In the genomic region with DNA sequence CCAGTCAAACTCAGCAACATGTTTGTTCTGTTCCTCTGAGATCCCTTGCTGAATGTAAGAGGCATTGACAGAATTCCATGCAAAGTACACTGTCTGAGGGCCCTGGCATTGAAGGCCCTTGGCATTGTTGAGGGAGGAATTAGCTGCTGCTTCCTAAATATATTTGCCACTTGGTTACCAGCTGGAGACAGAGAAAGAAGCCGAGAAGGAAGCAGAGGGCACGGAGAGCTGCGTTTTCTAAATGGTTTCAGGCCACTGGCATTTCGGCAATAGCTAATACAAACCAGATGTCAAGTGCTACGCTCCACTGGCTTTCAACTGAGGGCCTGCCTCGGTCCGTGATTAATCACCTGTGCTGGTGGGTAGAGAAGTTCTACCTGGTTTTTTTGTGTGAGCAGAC, we compare ENCODE assay signal across 8 mouse cellular contexts.
DNase-seq lines count a peak whose midpoint lies in the region; ATAC-seq and TF ChIP-seq lines count a peak whose summit lies in the region.

No protein-coding gene starts in this region.

- 7% methylated on average over 7 of the region's 7 CpGs for WGBS in embryonic facial prominence, embryonic 13.5 days
- WGBS in hindbrain, postnatal 0 days: 10% methylated on average over 7 of the region's 7 CpGs
- 2% methylated on average over 7 of the region's 7 CpGs for WGBS in limb, embryonic 14.5 days

- no peaks in the 10 kb centered on the region for H3K9me3 ChIP-seq in embryonic facial prominence, embryonic 13.5 days
- H3K9me3 ChIP-seq in hindbrain, postnatal 0 days (ENCODE audit: low read length): no peaks in the 10 kb centered on the region
- H3K9me3 ChIP-seq in limb, embryonic 14.5 days (ENCODE audit: control insufficient read depth, low read length): no peaks in the 10 kb centered on the region

- H3K4me1 ChIP-seq in embryonic facial prominence, embryonic 13.5 days: peaks cover 38% of the 10 kb centered on the region
- peaks cover 14% of the 10 kb centered on the region for H3K4me1 ChIP-seq in hindbrain, postnatal 0 days (ENCODE audit: insufficient read depth, low read length)
- peaks cover 31% of the 10 kb centered on the region for H3K4me1 ChIP-seq in limb, embryonic 14.5 days (ENCODE audit: control insufficient read depth, insufficient read depth, low read length)

- H3K27ac ChIP-seq in embryonic facial prominence, embryonic 13.5 days: peak overlapping the region; percentile 71
- no peak overlapping the region for H3K27ac ChIP-seq in hindbrain, postnatal 0 days
- 0 out of 2 replicates have a peak overlapping the region, but pooled peaks have one; percentile 40 for H3K27ac ChIP-seq in limb, embryonic 14.5 days (replicated peaks; ENCODE audit: low read depth, low read length)

- peak overlapping the region; percentile 55 for H3K4me2 ChIP-seq in embryonic facial prominence, embryonic 13.5 days
- peak overlapping the region; percentile 40 for H3K4me2 ChIP-seq in hindbrain, postnatal 0 days (ENCODE audit: low read depth, low read length)
- peak overlapping the region; percentile 31 for H3K4me2 ChIP-seq in limb, embryonic 14.5 days (replicated peaks; ENCODE audit: low read depth, low read length, severe bottlenecking)

- 0 out of 2 replicates have a peak, but pooled peaks have one; percentile 15 for ATAC-seq in embryonic facial prominence, embryonic 13.5 days (ENCODE audit: insufficient number of reproducible peaks, insufficient read depth, low FRiP score, low TSS enrichment, low read depth)
- ATAC-seq in hindbrain, postnatal 0 days: peak; percentile 51; the same call in 1 of the 2 replicates
- ATAC-seq in limb, embryonic 14.5 days (ENCODE audit: low FRiP score, low read depth): no peak

- DNase-seq in A20 (ENCODE audit: low read depth, low spot score): peak; percentile 72
- peak; percentile 15 for DNase-seq in hindbrain, postnatal 0 days (ENCODE audit: low spot score)
- DNase-seq in limb, embryonic 14.5 days (ENCODE audit: low spot score): peak; percentile 43
- DNase-seq in left cerebral cortex, adult 9 months (ENCODE audit: low spot score in 2 of 2): no peak
- no peak for DNase-seq in yolk sac, embryonic 10.5 days (ENCODE audit: low spot score)
- no peak for DNase-seq in adrenal gland, adult 18-20 months (ENCODE audit: low spot score in 2 of 2)
- DNase-seq in gastrocnemius, postnatal 10 days: no peak

- 0 out of 2 replicates have a peak overlapping the region, but pooled peaks have one; percentile 15 for H3K4me3 ChIP-seq in embryonic facial prominence, embryonic 13.5 days
- no peak overlapping the region for H3K4me3 ChIP-seq in hindbrain, postnatal 0 days (ENCODE audit: low read length)
- no peak overlapping the region for H3K4me3 ChIP-seq in limb, embryonic 14.5 days (replicated peaks; ENCODE audit: low read length)

- no peaks in the 10 kb centered on the region for H3K36me3 ChIP-seq in embryonic facial prominence, embryonic 13.5 days
- H3K36me3 ChIP-seq in hindbrain, postnatal 0 days (ENCODE audit: insufficient read depth, low read length): no peaks in the 10 kb centered on the region
- H3K36me3 ChIP-seq in limb, embryonic 14.5 days (ENCODE audit: control insufficient read depth, insufficient read depth, low read length): no peaks in the 10 kb centered on the region

- no peak for TF ChIP-seq POLR2A in limb, embryonic 14.5 days (IDR thresholded peaks at IDR 0.05; ENCODE audit: borderline replicate concordance, extremely low read depth, insufficient read depth, insufficient read length)

- no peaks in the 10 kb centered on the region for H3K27me3 ChIP-seq in embryonic facial prominence, embryonic 13.5 days
- no peaks in the 10 kb centered on the region for H3K27me3 ChIP-seq in hindbrain, postnatal 0 days (ENCODE audit: insufficient read depth, low read length)
- H3K27me3 ChIP-seq in limb, embryonic 14.5 days (ENCODE audit: control insufficient read depth, insufficient read depth, low read length): no peaks in the 10 kb centered on the region

- H3K9ac ChIP-seq in embryonic facial prominence, embryonic 13.5 days: no peak overlapping the region
- H3K9ac ChIP-seq in hindbrain, postnatal 0 days (replicated peaks; ENCODE audit: low read length): no peak overlapping the region
- H3K9ac ChIP-seq in limb, embryonic 14.5 days (ENCODE audit: low read depth, low read length, severe bottlenecking): no peak overlapping the region

- no peak for TF ChIP-seq CTCF in hindbrain, postnatal 0 days (IDR thresholded peaks at IDR 0.05; ENCODE audit: low read depth)

Comparison
In these comparisons a context has a peak if more than half of its experiments do, and no peak if none do; other contexts are left out.
1. DNase-seq: peak in A20 (single experiment), hindbrain, postnatal 0 days (single experiment) and limb, embryonic 14.5 days (single experiment); none in left cerebral cortex, adult 9 months (0 of 2), yolk sac, embryonic 10.5 days (single experiment), adrenal gland, adult 18-20 months (0 of 2) and gastrocnemius, postnatal 10 days (single experiment).
2. Peak in every context shown above with its lines, with median percentiles within 50 percentile points of each other: H3K4me2 ChIP-seq.